Mouse (Mus musculus) neural tube, embryonic 14.5 days (tissue): ENCODE measurements around the gene Herpud1. TPM values are rescaled to one million over a fixed set of nuclear protein-coding genes. Genes with fewer than 3 reads are reported as not detected.

ENCODE experiments used
- ATAC-seq: fragments of 200-750 bp; cut with Nextera tagmentation; 2 replicates; pipeline ENCODE4 v1.8.0; 2017; ENCODE audit warnings: low read depth, mild to moderate bottlenecking, moderate TSS enrichment, moderate library complexity
- H3K27ac ChIP-seq: fragments of 300-500 bp; sonication (generic); 2 replicates; pipeline ENCODE4 v1.5.1; 2014; ENCODE audit warnings: low read depth, mild to moderate bottlenecking, control low read depth, low read length, moderate library complexity, mixed read lengths
- H3K27me3 ChIP-seq: fragments of 300-500 bp; sonication (generic); 2 replicates; pipeline ENCODE4 v1.6.1; 2014; ENCODE audit warnings: low read length; ENCODE audit not compliant: control insufficient read depth, insufficient read depth
- H3K36me3 ChIP-seq: fragments of 300-500 bp; sonication (generic); 2 replicates; pipeline ENCODE4 v1.6.1; 2014; ENCODE audit warnings: low read length, mixed read lengths; ENCODE audit not compliant: control insufficient read depth, insufficient read depth
- H3K4me1 ChIP-seq: fragments of 300-500 bp; sonication (generic); 2 replicates; pipeline ENCODE4 v1.6.1; 2014; ENCODE audit warnings: low read length; ENCODE audit not compliant: control insufficient read depth, insufficient read depth
- H3K4me2 ChIP-seq: fragments of 300-500 bp; sonication (generic); 2 replicates; pipeline ENCODE4 v1.6.1; 2014; ENCODE audit warnings: mild to moderate bottlenecking, low read depth, low read length, control low read depth
- H3K4me3 ChIP-seq: fragments of 300-500 bp; sonication (generic); 2 replicates; pipeline ENCODE4 v1.5.1; 2014; ENCODE audit warnings: low read depth, low read length, control low read depth, mixed read lengths
- H3K9ac ChIP-seq: fragments of 300-500 bp; sonication (generic); replicated peaks from 2 replicates; pipeline ENCODE4 v1.6.1; 2014; ENCODE audit warnings: low read depth, mild to moderate bottlenecking, control low read depth, low read length, mixed read lengths
- H3K9me3 ChIP-seq: fragments of 300-500 bp; sonication (generic); 2 replicates; pipeline ENCODE4 v1.6.1; 2016; ENCODE audit warnings: low read length; ENCODE audit not compliant: control insufficient read depth
- WGBS: fragments of 180-500 bp; shearing (Covaris S2); extraction: QIAGEN DNeasy Blood & Tissue Kit; methylation state at CpG from one replicate; pipeline ENCODE4 v1.1.7; 2014; 5-methylcytosine and 5-hydroxymethylcytosine counted together
- polyA plus RNA-seq: library from polyadenylated mRNA; unstranded; fragments of >200 nt; fragmentation: Nextera tagmentation; extraction: Ambion mirVana; gene quantifications from 2 replicates; pipeline ENCODE4 v1.2.1, GENCODE M21; 2014

Gene Herpud1
- 69.0 and 71.8 TPM in 2 replicates for polyA plus RNA-seq

DNA sequence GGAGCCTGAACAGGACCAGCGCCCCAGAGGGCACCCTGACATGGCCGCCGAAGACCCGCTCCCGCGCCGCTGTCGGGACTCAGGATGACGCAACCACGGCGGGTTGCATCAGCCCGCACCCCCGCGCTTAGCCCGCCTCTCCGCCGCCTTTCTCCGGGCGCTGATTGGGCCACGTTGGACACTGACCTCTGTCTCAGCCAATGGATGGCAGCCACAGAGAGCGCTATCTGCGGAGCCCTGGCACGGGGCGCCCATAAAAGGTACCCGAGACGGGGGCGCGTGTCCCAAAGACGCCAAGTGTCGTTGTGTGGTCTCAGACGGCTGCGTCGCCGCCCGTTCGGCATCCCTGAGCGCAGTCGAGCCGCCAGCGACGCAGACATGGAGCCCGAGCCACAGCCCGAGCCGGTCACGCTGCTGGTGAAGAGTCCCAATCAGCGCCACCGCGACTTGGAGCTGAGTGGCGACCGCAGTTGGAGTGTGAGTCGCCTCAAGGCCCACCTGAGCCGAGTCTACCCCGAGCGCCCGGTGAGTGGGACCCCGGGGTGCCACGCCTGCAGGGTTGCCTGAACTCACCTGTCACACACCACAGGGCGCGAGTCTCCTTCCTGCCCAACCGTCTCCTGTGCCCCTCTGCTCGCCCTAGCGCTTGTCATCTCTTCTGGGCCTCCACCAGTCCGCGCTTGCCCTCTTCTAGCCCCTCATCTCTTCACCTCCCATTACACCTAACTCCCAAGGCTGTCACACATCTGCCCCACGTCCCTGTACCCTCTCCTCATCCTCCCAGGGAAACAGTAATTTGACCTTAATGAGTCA, at the start of gene Herpud1:
Herpud1 (plus strand) TSS at position 225 of the 813 bp plus-strand sequence.
- H3K9me3 ChIP-seq, result no peaks in the 10 kb centered on the region
- peak within 1 kb of the TSS; percentile 96 for H3K27ac ChIP-seq
- no peaks in the 10 kb centered on the region for H3K27me3 ChIP-seq
- 0% methylated on average over 59 of the region's 65 CpGs for WGBS
- H3K4me1 ChIP-seq, result peaks cover 13% of the 10 kb centered on the region; the same call in 1 of the 2 replicates
- H3K36me3 ChIP-seq, result peaks cover 22% of the 10 kb centered on the region
- peak within 1 kb of the TSS; percentile 88 for H3K9ac ChIP-seq
- peak; percentile 99 for ATAC-seq
- H3K4me3 ChIP-seq, result peak within 1 kb of the TSS; percentile 82
- peak within 1 kb of the TSS; percentile 91 for H3K4me2 ChIP-seq

DNA sequence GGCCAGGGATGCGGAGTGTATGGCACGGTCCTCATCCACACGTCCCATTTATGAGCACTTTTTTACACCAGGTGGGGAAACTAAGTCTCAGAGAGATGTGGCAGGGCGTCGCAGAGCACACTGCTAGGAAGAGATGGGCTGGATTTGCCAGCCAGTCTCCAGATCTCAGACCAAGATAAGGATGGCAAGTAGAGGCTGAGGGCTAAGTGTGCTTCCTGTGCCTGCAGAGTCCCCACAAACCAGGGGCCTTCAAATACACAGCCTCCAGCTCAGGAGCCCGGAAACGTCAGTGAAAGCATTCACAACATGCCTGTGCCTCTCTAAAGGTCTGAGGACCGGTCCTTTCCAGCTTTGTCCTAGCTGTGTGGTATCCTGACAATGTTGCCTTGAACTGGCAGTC, 48.7 kb upstream of the Herpud1 start:
- no peak overlapping the region for H3K9ac ChIP-seq
- no peaks in the 10 kb centered on the region for H3K27me3 ChIP-seq
- no peaks in the 10 kb centered on the region for H3K4me1 ChIP-seq
- no peak overlapping the region for H3K4me3 ChIP-seq
- WGBS, result 81% methylated on average over 8 of the region's 8 CpGs
- H3K36me3 ChIP-seq, result no peaks in the 10 kb centered on the region
- no peak overlapping the region for H3K4me2 ChIP-seq
- ATAC-seq, result no peak
- H3K9me3 ChIP-seq, result no peaks in the 10 kb centered on the region
- no peak overlapping the region for H3K27ac ChIP-seq

DNA sequence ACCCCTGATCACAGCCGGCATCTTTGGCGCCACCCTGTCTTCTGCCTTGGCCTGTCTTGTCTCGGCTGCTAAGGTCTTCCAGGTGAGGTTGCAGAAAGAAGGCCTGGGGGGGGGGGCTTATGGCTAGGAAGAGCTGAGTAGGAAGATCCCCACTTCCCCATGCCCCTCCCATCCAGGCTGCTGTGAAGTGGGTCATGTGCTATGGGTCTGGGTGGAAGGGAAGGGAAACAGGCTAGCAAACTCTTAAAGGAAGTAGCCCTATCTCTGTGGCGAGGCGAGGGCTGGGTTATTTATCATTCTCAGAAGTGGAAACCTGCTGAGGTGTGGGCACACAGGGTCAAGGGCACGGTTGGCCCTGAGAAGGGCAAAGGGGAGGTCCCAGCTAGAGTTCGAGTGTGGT, 45.4 kb upstream of the Herpud1 start:
- no peak overlapping the region for H3K4me2 ChIP-seq
- no peaks in the 10 kb centered on the region for H3K4me1 ChIP-seq
- no peaks in the 10 kb centered on the region for H3K27me3 ChIP-seq
- no peak overlapping the region for H3K4me3 ChIP-seq
- 87% methylated on average over 7 of the region's 7 CpGs for WGBS
- no peak overlapping the region for H3K27ac ChIP-seq
- no peaks in the 10 kb centered on the region for H3K9me3 ChIP-seq
- no peaks in the 10 kb centered on the region for H3K36me3 ChIP-seq
- ATAC-seq, result no peak
- no peak overlapping the region for H3K9ac ChIP-seq

DNA sequence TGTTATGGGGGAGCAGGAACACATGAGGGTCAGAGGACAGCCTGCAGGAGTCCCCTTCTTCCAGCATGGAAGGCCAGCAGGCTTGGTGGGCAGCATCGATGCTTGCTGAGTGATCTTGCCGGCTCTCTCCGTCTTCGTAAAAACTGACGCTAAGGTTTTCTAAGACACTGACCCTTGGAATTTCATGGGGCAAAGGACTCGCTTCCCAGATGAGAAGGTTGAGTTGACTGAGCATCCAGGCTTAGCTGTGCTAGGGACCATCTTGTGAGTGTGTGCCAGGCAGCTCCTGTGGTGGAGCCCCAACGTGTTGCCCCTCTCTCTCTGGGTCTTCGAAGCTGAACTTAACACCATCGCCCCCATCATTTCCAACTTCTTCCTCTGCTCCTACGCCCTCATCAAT, 43.5 kb upstream of the Herpud1 start:
- WGBS, result 89% methylated on average over 10 of the region's 10 CpGs

DNA sequence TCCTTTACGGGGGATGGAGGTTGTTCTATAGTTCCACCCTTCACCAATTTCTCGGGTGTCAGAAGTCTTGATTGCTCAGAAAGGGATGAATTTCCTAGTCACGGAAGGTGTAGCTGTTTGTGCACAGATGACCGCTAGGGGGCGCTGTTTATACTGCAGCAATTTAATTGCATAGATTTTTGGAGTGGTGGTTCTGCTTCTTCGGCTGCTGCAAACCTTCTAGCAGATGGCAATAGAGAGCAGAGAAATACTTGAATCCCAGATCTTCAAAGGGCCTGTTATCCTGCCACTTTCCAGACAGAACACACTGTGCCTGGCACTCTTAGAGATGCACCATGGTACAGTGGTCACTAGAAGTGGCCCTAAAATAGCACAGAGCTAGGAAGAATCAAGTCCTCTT, 42.9 kb upstream of the Herpud1 start:
- no peak for ATAC-seq
- no peaks in the 10 kb centered on the region for H3K9me3 ChIP-seq
- no peak overlapping the region for H3K4me2 ChIP-seq
- WGBS, result 17% methylated on average over 6 of the region's 6 CpGs
- no peak overlapping the region for H3K27ac ChIP-seq
- no peak overlapping the region for H3K9ac ChIP-seq
- no peaks in the 10 kb centered on the region for H3K4me1 ChIP-seq
- no peaks in the 10 kb centered on the region for H3K36me3 ChIP-seq
- no peaks in the 10 kb centered on the region for H3K27me3 ChIP-seq
- H3K4me3 ChIP-seq, result no peak overlapping the region

More for the DNA sequence above, 43.5 kb upstream of the Herpud1 start:
- Histone ChIP-seq H3K9ac (no peak overlapping the region), H3K9me3 (no peaks in the 10 kb centered on the region), H3K27ac (no peak overlapping the region), H3K4me3 (no peak overlapping the region), H3K36me3 (no peaks in the 10 kb centered on the region), H3K27me3 (no peaks in the 10 kb centered on the region), H3K4me1 (no peaks in the 10 kb centered on the region), H3K4me2 (no peak overlapping the region)
- no peak for ATAC-seq

DNA sequence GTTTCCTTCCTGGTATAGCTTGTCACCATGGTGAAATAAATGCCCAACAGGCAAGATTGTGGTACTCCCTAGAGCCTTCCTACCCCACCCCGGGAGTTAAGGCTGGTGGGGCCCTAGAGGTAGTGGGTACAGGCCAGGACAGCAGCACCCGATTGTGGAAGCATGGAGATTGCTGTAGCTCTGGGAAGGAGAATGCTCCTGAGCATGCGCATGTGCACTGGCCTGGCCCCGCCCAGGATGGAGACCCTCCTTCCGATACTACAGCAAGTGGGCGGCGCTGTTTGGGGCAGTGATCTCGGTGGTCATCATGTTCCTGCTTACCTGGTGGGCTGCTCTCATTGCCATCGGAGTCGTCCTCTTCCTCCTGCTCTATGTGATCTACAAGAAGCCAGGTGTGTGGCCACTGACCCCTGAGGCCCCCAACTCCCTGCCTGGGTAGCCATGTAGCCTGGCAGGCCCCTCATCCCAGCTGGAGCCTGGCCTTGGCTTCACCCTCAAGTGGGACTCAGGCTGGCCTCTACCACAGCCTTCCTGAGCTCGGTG, 42.4 kb upstream of the Herpud1 start:
- Histone ChIP-seq H3K4me3 (no peak overlapping the region), H3K27ac (no peak overlapping the region), H3K4me1 (no peaks in the 10 kb centered on the region), H3K9ac (no peak overlapping the region), H3K4me2 (no peak overlapping the region), H3K27me3 (no peaks in the 10 kb centered on the region), H3K9me3 (no peaks in the 10 kb centered on the region), H3K36me3 (no peaks in the 10 kb centered on the region)
- no peak for ATAC-seq
- 82% methylated on average over 11 of the region's 11 CpGs for WGBS

DNA sequence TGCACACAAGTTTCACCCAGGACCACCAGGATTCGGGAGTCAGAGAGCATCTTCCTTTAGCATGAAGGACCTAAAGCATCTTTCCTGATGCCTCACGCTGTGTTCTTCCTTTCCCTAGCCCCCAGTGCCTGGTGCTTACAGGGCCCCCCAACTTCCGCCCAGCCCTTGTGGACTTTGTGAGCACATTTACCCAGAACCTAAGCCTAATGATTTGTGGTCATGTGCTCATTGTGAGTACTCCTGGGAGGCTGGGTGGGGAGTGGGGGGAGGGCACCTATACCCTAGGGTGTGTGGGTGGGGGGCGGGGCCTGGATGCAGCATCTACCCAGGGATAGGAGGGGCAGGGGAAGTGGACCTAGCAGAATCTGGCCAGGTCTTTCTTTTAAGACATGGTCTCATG, 40.6 kb upstream of the Herpud1 start:
- Histone ChIP-seq H3K27ac (no peak overlapping the region), H3K4me3 (no peak overlapping the region), H3K36me3 (no peaks in the 10 kb centered on the region), H3K4me2 (no peak overlapping the region), H3K9ac (no peak overlapping the region), H3K9me3 (no peaks in the 10 kb centered on the region), H3K4me1 (no peaks in the 10 kb centered on the region), H3K27me3 (no peaks in the 10 kb centered on the region)
- 91% methylated on average over 4 of the region's 4 CpGs for WGBS
- ATAC-seq, result no peak

DNA sequence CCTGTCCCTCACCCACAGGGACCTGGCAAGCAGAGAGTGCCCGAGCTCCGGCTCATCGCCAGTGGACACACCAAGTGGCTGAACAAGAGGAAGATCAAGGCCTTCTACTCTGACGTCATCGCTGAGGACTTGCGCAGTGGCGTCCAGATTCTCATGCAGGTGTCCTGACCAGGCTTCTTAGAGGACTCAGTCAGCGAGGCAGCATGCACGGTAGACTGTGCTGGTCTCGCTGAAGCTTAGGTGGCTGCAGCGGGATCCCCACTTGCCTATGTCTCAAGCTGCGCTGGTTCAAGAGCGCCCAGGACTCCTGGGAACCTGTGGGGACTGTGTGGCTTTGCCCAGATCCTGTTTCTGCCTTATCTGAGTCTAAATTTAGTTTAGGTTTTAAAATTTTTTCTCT, 40.0 kb upstream of the Herpud1 start:
- Histone ChIP-seq H3K4me2 (no peak overlapping the region), H3K4me1 (no peaks in the 10 kb centered on the region), H3K27me3 (no peaks in the 10 kb centered on the region), H3K27ac (no peak overlapping the region), H3K9me3 (no peaks in the 10 kb centered on the region), H3K36me3 (no peaks in the 10 kb centered on the region), H3K9ac (no peak overlapping the region), H3K4me3 (no peak overlapping the region)
- WGBS, result 92% methylated on average over 13 of the region's 13 CpGs
- ATAC-seq, result no peak

DNA sequence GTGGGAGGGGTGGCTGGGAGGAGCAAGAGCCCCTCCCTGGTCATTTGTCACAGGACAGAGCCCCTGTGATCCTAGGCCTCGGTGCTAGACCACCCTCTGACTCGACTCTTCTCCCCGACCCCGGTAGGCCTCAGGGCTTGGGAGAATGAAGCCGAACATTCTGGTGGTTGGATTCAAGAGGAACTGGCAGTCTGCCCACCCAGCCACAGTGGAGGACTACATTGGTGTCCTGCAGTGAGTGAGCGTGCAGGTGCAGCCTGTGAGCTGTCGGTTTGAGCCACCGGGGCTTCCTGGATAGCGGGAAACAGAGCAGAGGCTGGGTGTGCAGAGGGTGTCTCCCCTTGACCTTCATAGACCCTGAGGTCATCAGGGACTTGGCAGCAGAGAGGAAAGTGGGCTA, 37.8 kb upstream of the Herpud1 start:
- Histone ChIP-seq H3K9ac (no peak overlapping the region), H3K9me3 (no peaks in the 10 kb centered on the region), H3K4me3 (no peak overlapping the region), H3K27ac (no peak overlapping the region), H3K4me1 (no peaks in the 10 kb centered on the region), H3K36me3 (no peaks in the 10 kb centered on the region), H3K4me2 (no peak overlapping the region), H3K27me3 (no peaks in the 10 kb centered on the region)
- ATAC-seq, result no peak
- WGBS, result 61% methylated on average over 9 of the region's 9 CpGs
